Mouse (Mus musculus) adrenal gland, adult (tissue): ENCODE measurements at regions not wholly inside any gene's neighbourhood (a gene's known extent, or its start where the extent isn't known, plus 50 kb on each side); places are given as distances from the start of the nearest gene placed in this dataset.

Experiments
- DNase-seq, 2 experiments: peaks; one replicate each; pipeline ENCODE4 v3.0.0; 2022 to 2023; ENCODE audit warnings: low spot score in 1 of 2; ENCODE audit not compliant: inconsistent age in 2 of 2

DNA sequence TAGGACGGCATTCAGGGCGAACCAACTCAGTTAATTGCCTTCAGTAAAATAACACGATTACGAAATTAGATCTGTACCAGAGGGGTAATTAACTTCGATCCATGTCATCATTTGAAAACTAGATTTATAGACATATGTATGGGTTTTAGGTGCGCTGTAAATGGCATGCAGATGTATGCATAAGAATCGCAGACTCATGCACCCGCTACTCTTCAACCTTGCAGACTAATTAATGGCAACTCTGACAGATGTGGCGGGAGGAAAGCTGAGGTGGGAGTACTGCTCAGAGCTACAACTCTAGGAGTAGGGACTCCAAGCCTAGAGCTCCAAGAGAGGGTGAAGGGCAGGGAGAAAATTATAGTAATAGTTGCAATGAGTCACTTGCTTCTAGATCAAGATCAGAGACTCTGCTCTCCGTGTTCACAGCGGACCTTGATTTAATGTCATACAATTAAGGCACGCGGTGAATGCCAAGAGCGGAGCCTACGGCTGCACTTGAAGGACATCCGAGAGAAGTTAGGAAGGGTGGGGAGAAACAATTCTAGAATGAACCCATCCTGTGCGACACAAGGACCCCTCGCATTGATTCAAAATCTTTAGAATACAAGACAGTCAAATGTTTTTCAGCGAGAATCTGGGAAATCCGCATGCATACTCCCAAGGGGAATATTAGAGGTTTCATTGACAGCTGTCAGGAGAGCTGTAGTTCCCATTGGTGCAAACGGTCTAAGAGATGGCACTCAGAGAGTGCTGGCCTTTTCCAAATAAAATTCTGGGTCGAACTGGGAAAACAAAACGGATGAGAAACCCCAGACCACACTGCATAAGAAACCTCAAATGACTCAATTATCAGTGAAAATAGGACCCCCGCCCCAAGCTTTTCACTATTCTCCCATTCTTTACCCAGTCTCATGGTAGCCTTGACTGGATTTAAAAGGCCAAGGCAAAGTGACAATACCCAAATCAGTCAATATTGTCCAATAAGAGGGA lies 152.6 kb upstream of the Cypt12 start:
- peak in 1 of 2 experiments; percentile 18 for DNase-seq

GRCm38 (mm10) chr3:17796766-17797165 lies 151.4 kb upstream of the Cypt12 start:
- no peak for DNase-seq

GRCm38 (mm10) chr3:17798399-17798798 lies 149.8 kb upstream of the Cypt12 start:
- peak in 1 of 2 experiments; percentile 59 for DNase-seq

DNA sequence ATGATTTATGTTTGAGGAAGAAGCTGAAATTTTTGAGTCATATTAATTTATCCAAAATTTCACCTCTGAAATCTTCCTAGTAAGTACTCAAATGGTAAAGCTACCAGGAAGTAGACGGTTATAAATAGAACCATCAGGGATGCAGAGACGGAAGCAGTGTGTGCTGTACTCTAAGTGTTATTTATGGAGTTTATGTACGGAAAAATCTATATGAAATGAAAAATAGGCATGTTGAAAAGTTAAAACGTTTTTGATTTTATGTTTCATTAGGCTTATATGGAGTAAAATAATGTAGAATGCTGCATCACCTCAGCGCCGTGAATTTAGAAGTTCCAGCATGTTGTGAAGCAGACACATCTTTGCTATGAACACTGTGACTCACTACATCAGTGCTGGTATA lies 149.1 kb upstream of the Cypt12 start:
- DNase-seq = no peak

DNA sequence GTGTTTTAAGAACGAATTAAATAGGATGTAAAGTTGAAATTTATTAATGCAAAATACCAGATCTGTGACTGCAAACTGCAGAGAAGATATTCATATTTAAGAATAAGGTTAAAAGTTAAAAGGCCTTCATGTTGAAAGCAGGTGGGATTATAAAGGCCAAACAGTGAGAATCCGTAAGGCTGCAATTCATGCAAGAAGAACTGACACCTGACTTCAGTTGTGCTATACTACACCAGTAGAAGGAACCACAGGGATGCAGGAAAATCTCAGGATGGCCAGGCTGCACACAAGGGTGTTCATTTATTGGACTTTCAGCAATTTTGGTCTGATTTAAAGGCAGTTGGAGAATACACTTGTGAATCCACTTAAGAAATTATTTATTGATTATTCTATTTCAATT lies 147.4 kb upstream of the Cypt12 start:
- no peak for DNase-seq

GRCm38 (mm10) chr3:17801479-17801878 lies 146.7 kb upstream of the Cypt12 start:
- no peak for DNase-seq

DNA sequence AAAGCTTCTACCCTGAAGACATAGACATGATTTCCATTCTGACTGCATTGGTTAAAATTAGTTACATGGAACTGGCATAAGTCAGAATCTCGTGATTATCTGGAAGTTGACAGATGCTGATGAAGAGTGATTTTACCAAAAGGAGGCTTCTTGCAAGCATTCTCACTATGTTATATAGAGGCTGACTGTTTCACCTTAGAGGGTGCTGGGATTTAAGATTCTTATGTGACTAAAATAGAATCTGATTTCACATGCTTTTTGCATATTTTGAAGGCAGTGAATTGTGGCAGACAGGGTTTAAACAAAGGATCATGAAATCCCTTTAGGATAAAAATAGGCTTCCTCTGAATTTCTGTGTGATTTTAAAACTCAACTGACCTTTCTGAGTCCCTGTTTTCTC lies 143.0 kb upstream of the Cypt12 start:
- no peak for DNase-seq

DNA sequence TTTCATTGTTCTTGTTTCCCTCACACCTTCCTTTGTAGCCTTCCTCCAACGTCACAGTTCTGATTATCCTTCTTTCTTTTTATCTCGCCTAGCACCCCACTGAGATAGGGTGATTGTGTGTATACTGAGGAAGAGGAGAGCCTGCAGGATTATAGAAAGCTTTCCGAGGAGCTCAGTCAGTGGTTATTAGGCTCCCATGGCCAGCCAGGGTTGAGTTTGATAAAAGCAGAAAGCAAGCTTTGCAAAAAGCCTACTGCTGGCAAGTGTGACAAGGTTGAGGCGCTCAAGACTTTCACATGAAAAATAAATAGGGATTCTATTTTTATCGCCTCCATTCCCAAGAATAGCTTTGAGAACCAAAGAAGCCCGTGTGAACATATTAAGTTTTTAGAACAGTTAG lies 136.9 kb upstream of the Cypt12 start:
- no peak for DNase-seq

DNA sequence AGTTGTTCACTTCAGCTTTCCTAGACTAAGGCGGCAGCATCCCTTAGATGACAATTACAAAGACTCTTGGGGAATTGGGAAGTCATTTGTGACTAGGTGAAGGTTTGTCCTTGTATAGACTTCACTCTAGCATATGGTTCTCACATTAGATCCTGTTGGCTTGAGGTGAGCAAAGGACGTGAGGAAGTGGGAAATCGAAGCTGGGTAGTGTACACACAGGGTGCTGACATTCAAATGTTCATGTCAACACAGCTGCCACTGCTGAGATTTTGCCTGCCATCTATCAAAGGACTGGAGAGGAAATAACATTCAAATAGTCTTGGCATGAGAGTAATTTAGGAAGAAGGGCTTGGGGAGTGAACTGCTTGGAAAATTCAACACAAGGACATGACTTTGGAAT lies 124.0 kb upstream of the Cypt12 start:
- DNase-seq = no peak

- DNase-seq = peak in 1 of 2 experiments; percentile 47
Observed at GRCm38 (mm10) chr3:17824662-17825061, 123.5 kb upstream of the Cypt12 start.

- no peak for DNase-seq
Observed at GRCm38 (mm10) chr3:17825254-17825890, 122.8 kb upstream of the Cypt12 start.

DNA sequence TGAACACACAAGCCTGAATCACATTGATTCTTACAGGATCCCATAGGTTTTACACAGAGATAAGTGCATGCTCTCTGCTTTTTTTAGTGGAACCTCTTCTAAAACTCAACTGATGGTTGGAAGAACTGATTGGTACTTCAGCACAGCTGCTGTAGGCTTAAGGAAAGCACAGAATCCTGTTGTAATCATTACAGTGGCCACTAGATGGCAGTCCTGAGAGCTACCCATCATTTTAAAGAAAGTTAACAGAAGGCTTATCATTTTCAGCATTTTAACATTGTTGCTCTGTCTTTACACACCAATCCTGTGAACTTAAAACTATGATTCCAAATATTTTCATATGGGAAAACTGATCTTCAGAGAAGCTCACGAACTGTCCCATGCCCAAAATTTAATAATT lies 113.5 kb upstream of the Cypt12 start:
- peak; percentile 17 to 83 for DNase-seq

DNA sequence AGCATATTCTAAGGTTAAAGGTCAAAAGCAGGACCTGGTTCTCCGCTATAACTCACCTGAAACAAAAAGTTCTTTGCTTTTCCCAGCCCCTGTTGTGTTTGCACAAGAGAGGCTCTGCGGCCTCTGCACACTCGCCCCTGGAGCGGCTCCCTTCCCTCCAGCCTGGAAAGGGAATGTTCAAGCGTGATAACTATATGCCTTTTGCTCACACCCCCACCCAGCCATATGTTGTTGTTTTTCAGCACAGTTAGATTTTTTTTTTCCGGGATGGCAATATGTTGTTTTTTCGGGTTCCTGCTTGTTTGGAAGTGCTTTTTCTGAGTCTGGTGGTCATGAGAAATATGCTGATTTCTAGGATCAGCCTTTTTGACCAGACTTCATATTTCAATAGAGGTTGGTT lies 100.6 kb upstream of the Cypt12 start:
- no peak for DNase-seq

DNA sequence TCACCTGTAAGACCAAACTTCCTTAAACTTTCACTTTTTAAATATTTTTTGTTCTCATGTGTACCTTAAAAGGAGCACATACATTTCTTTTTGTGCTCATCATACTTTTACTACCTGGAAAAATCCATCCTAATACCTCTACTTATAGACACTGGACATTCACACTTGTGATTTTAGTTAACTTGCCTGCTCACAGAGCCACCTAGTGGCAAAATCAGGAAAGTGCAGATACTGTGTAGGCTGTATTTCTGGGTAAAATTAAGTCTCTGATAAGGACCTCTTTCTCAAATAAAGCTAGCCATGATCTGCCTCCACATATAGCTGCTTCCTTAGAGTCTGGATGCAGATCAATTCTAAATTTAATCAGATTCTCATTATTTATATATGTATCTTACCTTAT lies 100.0 kb upstream of the Cypt12 start:
- DNase-seq = peak in 1 of 2 experiments; percentile 31

DNA sequence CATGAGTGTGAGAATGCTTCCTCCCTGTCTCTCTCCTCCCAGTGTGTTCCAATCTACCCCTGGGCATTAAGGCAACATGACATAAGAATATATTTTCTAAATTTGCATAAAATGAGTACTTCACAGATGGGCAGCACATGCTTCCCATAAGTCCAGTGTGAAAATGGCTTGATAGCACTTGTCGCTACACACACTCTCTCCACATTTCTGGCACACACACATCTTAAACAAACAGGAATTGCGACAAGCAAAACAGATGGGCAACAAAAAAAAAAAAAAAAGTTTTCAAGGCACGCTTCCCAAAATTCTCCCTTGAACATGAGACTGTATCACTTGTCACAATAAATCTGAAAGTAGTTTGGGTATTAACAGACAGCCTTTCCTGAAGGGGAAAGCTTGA lies 85.8 kb upstream of the Cypt12 start:
- DNase-seq = no peak

DNA sequence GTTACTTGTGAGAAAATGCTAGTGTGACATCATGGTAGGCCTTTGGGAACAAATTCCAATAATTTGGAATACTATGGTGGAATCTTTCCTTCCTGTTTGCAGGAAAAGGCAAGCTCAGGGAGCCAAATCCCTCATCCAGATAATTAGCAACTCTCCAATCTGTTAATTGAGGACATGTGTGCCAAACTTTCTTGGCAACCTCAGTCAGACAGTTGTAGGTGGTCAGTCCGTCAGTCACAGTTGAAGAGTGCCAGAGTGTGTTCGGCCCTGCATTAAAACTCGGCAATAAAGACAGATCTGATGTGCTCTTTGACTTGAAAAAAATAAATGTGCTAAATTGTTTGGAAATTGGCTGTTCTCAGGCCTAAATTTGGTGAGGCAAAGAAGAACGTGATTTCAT lies 83.1 kb upstream of the Cypt12 start:
- no peak for DNase-seq

DNA sequence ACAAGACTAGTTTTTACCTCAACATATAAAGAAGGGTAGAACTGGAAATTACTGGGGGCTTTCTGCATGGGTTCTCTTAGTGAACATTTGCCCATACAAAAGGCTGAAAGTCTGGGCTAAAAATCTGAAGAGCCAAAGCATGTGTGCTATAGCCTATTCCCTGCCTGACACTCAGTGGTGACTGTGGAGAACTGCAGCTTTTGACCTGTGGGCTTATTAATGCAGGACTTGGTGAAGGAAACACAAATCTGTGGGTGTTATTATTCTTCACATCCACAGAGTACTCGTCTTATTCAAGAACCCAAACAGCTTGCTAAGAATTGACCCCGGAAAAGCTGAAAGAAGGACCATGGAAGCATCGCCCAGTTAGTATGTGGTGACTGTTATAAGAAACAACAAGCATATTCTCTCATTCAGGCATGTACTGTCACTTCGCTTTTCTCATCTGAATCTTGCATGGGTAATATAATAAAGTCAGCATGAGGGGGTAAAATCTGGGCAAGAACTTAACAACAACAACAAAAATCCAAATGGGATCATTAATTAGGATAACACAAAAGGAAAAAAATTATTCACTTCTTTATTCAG lies 77.2 kb upstream of the Cypt12 start:
- DNase-seq = peak in 1 of 2 experiments; percentile 17

DNA sequence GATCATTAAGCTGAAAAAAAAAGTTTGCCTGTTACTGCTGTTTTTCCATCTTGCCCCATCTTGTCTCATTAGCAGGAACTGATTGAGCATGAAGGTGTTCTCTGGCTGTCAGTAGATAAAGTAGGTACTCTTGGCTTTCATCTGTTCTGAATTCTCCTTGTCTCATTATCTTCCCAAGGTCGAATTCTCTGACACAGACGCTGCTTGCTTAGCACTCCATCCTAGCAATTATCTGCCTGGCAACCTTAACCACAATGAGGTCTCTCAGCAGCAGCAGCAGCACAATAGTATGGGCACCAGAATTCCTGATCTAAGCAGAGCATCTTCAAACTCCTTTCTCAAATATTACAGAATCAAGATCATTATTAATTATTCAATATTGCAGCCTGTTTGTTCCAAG lies 52.3 kb upstream of the Cypt12 start:
- DNase-seq = no peak

GRCm38 (mm10) chr3:17896756-17897155 lies 51.5 kb upstream of the Cypt12 start:
- no peak for DNase-seq
